Mouse (Mus musculus) lung, postnatal 36 days (tissue): ENCODE results near the gene Pde10a.

Experiments
- DNase-seq: peaks from one replicate; pipeline ENCODE4 v3.0.0; 2022; ENCODE audit warnings: mixed read lengths

Pde10a gene

DNA sequence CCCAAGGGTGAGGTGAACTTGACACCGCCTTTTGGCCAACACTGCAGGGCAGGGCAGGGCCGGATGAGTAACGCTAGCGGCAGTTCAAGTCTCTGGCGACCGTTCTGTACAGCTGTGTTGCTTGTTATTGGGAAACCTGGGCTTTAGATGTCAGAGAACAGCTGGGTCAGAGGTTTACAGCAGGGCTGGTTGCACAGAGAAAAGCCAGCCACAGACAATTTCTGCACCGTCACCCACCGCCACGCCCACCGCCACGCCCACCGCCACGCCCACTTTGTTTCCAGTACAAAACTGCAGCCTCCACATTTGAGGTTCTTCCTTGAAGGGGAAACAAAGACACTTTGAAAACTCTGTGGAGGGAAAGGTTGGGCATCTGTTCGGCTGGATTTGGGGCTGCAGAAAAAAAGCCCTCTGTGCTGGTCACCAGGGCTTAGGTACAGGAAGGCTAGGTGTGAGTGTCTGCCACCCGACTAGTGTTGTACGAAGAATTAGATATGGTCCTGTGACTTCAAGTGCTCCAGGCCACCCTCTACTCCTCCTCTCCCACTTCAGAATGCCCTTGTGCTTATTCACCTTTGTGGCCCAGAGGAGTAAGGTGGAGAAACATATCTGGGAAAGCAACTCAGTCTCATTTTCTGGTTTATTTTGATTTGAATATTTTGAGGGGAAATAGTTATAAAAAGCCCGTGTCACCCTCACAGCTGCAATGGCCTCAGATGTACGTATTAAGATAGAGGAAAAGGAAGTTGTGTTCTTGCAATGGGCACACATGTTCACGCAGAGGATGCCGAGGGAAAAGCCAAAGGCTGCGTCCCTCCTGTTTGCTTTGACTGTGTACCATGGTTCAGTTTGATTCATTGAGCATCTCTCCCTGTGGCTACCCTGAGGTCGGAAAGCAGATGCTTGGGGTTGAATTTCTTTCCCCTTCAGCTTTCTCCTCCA, 331.5 kb downstream of the Pde10a start:
- peak; percentile 72 for DNase-seq

DNA sequence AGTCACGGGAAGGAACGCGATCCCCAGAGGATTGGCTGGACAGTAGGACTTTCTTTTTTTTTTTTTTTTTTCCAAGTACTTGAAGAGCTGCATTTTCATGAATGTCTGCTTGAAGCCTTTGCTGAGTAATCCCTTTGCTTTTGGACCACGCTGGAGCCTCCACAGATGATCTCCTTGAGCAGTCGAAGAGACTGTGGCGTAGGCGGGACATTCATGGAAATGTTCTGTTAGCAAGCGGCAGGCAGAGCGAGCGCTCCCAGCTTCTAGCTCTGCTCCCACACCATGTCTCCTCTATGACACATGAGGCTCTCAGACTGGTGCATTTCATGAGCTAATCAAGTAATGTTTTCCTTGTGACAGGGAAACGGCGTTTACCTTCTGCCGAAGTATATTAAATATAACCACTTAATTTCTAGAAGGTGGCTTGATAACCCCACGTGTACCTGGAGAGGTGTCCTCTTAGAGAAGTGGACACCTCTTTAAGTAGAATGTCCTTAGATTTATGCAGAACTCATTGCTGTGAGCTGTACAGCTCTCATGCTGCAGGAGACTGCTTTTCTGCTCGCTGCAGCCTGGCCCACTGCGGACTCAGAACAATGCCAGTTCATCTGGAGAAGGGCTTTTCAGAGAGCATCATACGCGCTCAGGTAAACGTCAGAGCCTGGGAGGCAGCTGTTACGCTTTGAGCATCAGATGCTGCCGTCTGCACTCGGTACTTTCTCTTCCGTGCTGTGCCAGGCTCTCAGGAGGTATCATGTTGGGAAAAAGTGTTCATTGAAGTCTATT, 333.7 kb downstream of the Pde10a start:
- no peak for DNase-seq

DNA sequence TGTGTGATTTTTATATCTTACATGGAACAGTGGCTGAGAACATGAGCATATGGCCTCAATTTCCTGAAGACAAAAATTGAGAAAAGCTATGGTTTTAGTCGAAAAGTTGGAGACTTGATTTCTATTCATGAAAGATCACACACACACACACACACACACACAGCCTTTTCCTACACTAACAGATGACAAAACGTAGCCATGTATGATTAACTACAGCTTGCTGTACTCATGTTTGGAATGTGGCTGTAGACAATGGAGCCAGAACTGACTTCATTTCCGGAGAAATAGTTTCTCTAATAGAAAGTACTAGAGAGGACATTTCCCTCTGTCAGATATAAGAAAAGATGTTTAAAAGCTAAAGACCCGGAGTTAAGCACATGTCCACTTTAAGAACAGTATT, 334.3 kb downstream of the Pde10a start:
- peak; percentile 42 for DNase-seq

DNA sequence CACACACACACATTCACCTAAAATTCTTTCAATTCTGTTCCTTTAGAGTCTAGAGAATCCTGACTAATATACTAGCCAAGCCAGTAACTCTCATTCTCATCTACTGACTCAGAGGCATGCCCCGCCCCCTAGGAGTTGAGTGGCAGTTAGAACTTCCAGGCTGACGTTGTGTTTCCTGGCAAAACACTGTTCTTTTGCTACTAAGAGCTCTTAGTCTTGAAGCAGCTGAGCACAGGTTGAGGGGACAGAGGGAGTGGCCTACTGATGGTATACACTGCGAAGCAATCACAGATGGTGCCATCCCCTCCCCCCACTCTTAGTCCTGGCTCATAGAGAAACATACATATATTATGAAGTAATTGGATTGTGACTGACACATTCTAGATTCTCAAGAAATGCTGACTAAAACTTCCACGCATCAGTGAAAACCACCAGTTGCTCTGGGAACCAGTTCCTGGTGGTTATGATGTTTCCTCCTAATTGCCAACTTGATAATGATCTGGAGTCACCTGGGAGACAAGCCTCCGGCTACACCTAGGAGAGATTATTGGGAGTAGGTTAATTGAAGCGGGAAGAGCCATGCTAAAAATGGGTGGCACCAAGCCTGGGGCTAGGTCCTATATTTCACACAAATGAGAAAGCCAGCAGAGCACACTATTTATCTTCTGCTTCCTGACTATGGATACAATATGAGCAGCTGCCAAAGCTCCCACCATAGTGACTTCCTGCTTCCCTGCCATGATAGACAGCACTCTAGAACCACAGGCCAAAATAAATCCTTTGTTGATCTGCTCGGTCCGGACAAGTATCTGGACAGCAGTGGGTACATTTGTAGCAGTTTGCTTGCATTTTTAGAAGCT, 339.7 kb downstream of the Pde10a start:
- peak; percentile 68 for DNase-seq

DNA sequence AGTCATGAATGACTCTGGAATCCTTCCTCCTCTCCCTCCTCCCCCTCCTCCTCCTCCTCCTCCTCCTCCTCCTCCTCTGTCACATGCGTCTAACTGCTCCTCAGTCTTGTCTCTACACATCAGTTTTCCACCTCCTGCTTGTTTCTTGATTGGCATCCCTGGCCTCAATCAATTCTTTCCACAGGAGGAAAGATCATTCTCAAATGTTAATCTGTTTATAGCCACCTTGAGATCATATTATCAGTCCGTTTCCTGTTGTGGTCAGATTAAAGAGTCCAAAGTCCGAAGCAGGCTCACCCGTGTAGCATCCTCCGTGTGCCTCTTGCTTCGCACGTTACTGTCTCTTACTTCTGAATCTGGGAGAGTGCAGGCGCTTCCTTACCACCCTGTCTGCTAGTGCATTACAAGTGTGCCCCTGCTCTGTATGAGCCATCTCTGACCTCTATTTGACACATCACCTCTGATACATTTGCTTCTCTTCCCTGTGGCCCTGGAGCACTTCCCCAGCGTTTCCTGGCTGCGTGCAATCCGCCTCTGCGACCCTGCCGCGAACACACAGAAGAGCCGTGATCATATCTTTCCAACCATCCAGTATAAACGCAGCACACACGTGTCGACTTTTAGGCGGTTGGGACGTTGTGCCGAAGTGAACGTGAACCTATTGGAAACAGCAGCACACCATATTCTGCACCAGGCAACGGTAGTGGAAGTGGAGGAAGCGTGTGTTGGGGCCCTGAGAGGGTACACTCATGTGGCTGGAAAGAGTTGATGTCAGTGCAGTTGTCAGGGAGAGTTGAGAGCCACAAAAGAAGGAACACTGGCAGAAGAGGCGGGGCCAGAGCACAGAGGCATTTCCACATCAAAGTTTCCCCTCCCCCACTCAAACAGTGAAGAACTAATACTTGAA, 342.4 kb downstream of the Pde10a start:
- DNase-seq, result peak; percentile 22

DNA sequence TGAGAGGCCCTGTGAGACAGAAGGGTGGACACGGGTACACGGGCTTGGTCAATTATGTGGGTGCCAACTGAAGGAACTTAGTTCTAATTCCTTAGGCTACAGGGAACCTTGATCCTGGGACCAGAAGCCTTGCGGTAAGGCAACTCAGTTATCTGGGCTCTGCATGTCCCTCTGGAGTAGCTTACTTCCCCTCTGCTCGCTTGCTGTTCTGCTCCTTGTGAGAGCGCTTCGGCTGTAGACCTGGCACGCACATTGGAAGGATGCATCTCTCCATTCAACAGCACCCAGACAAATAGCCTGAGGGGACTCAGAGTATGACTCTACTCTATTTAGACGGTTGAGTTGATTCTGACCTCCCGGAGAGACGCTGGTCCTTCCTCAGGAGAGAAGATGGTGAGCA, 344.1 kb downstream of the Pde10a start:
- no peak for DNase-seq

DNA sequence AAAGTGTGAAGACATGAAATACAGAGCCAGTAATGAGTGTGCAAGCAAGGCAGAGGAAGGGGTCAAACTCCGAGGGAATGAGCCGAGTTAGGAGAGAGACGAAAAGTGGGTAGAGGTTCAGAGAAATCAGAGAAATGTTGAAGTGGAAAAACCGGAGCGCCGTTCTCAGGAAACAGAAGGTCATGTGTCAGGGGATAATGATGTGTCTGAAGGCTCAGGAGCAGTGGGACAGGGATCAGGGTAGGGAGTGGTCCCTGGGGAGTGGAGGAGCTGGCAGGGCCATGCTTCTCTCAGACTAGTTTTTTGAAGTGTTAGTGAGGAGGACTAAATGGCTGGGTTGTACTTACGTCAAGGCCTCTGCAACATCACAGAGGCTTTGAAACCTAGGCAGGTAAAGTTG, 345.7 kb downstream of the Pde10a start:
- no peak for DNase-seq

DNA sequence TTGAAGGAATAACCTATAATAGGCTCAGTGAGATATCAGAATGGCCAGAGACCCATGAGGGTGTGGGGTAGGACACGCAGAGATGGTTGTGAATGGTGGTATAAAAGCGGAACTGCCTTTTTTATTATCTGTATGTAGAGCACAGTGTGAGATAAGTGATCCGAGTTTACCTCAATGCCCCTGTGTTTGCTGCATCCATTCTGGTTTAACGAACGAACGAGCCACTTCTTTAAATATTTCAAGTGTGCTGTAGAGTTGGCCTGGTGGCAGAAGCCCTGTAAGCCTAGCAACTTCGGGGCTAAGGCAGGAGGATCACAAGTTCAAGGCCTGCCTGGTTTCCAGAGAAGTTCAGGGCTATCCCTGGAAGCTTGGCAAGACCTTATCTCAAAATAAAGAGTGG, 346.2 kb downstream of the Pde10a start:
- DNase-seq, result no peak

DNA sequence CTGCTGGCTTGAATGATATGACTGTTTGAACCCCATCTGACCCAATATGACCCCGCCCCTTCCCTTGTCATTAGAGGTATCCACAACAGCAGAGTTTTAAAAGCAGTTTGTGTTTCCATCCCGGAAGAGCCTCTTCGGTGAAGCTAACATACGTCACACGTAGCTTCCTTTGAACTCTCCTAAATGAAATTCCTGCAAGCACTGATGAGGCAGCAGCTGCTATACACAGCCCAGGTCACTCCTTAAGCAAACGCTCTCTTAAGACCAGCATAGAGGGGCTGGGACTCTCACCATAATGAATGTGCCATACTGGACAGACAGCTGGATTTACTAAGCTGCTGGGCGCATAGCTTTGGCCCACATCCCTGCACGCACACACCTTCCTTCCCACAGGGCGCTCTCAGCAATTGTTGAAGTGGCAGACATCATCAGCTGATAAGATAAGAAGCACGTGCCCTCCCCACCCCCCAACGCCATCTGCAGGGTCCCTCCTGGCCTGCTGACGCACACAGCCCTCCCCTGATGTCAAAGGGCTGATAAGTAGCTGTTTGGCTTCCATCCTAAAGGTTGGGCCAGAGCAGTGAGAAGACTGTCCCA, 346.9 kb downstream of the Pde10a start:
- DNase-seq, result peak; percentile 46

DNA sequence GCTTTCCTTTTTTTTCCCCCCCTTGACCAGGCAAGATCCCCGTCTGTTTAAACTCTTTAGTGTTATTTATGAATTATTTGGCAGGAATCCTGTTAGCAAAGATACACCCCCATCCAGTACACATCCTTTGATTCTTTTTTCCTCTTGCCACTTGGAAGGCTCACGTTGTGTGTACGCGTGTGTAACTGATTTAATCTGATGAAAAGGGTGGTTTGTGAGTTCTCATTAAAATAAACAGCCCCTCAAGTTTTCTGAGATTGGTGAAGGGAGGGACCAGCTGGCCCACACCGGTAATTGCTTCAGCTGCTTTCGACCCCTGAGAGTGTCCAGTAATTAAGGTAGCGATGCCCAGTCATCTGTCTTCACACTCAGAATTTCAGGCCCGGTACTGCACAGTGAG, 347.4 kb downstream of the Pde10a start:
- no peak for DNase-seq

DNA sequence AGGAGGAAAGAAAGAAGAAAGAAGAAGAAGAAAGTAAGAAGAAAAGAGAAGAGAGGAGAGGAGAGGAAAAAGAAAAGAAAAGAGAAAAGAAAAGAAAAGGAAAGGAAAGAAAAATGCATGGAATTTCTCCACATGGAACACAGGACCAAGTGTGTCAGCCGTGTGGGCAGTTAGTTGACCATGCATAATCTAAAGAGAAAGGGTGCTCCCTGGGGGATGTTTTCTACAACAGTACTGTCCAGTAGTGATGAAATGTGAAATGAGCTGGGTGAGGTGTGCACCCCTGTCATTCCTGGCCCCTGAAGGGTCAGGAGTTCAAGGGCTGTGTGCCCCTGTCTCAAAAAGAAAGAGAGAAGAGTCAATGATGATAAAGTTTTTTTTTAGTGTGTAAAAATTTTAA, 352.9 kb downstream of the Pde10a start:
- DNase-seq, result no peak

DNA sequence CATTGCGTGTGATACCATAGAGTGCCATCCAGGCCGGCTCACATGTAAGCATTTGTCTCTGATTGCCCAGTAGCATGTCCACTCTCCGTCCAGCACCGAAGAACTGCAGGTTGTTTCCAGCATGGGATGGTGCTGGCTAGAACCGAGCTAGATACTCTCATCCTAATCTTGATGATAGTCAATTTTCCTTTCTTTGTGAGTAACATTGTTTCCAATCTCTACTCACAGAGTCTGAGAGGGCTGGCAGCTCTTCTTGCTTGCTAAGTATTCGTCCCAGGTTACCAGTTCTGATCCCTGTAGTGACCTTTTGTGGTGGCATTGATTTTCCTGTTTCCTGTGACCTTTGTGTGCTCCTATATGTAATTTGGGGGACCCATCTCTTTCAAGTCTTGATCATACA, 356.5 kb downstream of the Pde10a start:
- no peak for DNase-seq

DNA sequence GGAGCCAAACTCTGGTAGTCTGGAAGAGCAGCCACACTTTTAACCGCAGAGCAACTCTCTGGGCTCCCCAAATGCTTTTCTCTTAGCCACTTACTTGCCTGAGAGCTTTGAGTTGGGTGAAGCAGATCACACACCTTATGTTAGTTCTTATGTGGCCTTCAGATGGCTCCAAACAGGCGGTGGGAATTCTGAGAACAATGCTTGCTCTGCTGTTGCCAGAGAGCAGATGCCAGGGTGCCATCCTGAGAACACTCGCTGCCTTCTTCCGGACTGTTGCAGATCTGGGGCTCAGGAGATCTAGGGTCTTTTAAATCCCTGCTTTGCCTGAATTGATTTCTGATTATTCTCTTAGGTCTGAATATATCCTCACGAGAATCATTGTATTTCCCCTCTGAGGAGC, 359.5 kb downstream of the Pde10a start:
- no peak for DNase-seq

DNA sequence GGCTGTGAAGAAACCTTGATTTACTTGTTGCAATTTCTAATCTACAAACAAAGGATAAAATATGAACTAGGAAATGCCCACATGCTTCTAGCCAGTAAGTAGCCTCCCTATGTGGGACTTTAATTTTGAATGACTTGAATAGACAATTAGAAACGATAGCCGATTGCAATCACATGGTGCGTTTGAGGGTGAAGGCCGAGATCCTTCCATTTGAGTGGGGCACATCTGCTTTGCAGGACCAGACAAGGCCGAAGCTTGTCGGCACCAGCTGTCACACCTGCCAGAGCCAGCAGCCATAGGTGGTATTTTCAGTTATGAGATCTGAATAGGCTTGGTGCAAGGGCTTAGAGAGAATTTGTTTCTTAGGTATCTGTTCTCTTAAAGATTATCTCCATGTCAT, 360.7 kb downstream of the Pde10a start:
- DNase-seq, result no peak

DNA sequence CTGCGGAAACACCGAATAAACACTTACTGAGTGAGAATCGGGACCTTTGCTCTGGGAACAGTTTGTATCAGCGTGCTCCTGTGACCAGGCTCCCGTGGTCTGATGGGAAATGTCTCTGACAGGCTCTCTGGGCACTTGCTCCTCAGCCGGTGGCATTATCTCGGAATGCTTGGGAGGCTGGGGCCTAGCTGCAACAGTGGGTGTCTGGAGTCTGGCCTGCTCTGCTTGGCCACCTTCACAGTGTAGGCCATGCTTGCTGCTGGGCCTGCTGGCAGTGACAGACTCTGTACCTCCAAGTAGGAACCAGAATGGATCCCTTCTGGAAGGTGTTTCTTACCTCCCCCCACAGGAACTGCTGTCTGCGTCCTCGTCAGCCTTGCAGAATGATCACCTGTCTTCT, 362.9 kb downstream of the Pde10a start:
- no peak for DNase-seq

DNA sequence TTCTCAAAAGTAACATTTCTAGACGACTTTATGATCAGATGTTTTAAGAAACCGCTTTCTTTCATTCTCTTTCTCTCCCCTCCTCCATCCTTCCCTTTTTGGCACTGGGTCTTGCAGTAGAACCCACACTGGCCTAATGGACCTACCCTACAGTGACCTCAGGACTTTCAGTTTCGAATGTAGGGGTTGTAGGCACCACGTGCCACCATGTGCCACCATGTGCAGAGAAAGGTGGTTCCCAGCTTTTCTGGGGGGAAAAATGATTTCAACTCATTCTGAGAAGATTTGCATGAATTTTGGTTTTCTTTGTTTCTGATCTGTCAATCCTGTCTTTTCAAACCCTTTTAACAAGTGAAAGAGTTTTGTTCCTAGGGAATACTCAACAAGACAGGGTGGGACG, 363.5 kb downstream of the Pde10a start:
- no peak for DNase-seq

DNA sequence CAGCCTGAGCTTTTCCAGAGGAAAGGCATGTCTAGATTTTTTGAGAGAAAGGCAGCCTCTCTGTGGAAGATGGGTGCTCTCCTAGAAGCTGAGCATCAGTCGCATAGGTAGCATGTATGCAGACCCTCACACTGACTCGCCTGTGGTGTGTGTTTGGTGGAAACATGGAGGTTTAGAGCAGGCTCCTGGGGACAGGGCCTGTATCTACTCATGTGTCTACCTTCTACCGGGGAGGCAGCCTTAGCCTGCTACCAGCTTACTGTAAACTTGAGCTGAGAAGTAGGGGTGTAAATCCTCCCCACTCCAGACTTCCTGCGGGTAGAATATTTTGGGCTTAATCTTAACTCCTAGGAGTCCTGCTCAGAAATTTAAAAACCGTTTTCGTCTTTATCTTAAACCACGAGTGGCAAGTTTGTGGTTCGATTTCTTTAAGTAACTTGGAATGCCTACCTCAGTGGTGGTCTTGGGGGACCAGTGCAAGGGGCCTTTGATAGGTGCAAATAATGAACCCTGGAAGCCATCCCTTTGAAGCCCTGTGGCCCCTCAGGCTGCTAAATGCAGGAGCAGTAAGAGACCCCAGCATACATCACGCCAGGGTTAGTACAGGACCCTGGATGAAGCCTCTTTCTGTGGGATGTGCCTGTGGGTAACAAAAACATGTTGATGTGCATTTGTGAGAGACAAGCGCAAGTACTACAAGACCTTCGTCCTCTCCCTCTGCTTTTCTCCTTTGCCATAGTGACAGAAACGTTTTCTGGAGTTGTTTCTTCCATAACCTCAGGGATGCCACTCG, 367.2 kb downstream of the Pde10a start:
- DNase-seq, result no peak

DNA sequence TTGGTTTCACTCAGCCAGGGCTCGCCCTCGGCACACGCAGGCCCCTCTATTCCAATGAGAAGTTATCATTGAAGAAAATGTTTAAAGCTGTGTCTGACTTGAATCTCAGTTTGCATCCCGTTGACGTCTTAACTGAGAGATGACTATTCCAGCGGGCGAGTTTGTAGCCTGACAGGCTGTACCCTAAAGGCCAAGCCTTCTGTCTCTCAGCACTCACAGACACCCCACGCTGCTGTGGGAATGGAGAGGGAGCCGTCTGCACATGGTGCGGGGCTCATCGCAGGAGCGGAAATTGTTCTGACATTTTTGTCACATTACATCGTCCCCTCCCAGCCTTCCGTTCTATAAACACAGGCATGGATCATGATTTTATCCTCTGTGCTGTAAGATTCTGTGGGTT, 370.8 kb downstream of the Pde10a start:
- peak; percentile 4 for DNase-seq

DNA sequence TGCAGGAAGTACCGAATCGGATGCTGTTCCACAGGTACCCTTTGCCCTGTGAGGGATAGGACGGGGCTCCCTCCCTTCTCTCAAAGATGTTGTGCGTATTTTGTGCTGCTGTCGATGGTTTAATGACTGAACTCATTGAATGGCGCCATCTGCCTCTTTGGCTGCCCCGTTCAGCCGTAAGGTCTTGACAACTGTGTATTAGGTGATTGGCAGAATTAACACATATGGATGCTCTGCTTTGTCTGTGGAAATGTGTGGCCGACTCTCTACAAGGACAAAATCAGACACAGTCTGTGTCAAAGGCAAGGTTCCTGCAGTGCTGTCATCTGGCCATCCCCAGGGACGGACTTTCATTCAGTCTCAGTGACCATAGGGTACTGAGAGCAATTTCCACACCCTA, 372.6 kb downstream of the Pde10a start:
- DNase-seq, result no peak

DNA sequence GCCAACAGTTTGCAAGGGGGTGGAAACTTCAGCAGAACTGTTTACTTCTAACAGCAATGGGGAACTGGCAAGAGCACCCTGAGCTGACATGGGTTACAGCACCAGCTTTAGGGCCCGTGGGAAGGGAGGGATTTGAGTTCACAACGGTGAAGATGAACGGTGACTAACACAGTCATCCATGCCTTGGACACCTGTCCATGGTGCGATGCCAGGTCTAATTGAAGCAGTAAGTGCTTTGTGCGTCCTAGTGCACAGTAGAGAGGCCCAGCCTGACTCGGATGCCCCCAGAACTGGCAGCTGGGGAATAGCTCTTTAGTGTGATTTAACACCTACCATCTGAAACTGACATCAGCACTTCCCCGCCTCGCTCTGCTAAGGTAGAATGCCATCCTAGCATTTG, 373.0 kb downstream of the Pde10a start:
- no peak for DNase-seq

DNA sequence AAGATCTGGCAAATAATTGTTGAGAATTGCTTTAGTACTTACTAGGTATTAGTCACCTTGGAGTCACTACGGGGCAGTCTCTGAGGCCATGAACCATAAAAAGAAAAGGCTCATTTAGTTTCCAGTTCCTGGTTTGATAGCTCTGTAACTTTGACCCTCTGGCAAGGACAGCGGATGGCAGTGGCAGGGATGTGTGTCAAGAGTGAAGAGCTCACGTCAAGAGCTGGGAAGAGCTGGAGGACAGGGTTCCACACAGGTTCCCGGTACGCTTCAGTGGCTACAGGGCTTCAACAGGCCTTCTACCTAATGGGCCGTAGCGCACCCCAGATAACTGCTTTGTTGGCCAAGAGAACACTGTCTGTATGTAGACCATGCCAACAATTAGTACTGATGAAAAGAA, 374.0 kb downstream of the Pde10a start:
- DNase-seq, result no peak
